Mouse (Mus musculus): ENCODE results near the gene 4933428G20Rik. TPM values are rescaled to one million over a fixed set of nuclear protein-coding genes. Genes with fewer than 3 reads are reported as not detected.

The 4933428G20Rik gene
- total RNA-seq, 2 experiments from 2014 or later, result 0.23 TPM; not detected in 1

GRCm38 (mm10) chr11:97510966-97511660, 11.0 kb upstream of the 4933428G20Rik start:
- DNase-seq (ENCODE audit: low spot score in 2 of 2), result peak; percentile 63 to 64
- intact Hi-C loops (cut with DNase I), result no loop called here

GRCm38 (mm10) chr11:97509715-97510485, 9.8 kb upstream of the 4933428G20Rik start:
- intact Hi-C loops (cut with DNase I), result no loop called here

GRCm38 (mm10) chr11:97509058-97509457, 8.9 kb upstream of the 4933428G20Rik start:
- intact Hi-C loops (cut with DNase I), result no loop called here
- DNase-seq (ENCODE audit: low spot score in 2 of 2), result no peak

More at GRCm38 (mm10) chr11:97509715-97510485, 9.8 kb upstream of the 4933428G20Rik start:
- DNase-seq (ENCODE audit: low spot score in 2 of 2), result no peak

- DNase-seq (ENCODE audit: low spot score in 2 of 2), result no peak
- intact Hi-C loops (cut with DNase I), result no loop called here
Measured at GRCm38 (mm10) chr11:97508198-97508597, 8.1 kb upstream of the 4933428G20Rik start.

- intact Hi-C loops (cut with DNase I), result no loop called here
Measured at GRCm38 (mm10) chr11:97506331-97506730, 6.2 kb upstream of the 4933428G20Rik start.

GRCm38 (mm10) chr11:97505784-97506183, 5.6 kb upstream of the 4933428G20Rik start:
- intact Hi-C loops (cut with DNase I), result no loop called here
- peak in 1 of 2 experiments; percentile 46 for DNase-seq (ENCODE audit: low spot score in 2 of 2)

More at GRCm38 (mm10) chr11:97506331-97506730, 6.2 kb upstream of the 4933428G20Rik start:
- DNase-seq (ENCODE audit: low spot score in 2 of 2), result no peak

- intact Hi-C loops (cut with DNase I), result no loop called here
- no peak for DNase-seq (ENCODE audit: low spot score in 2 of 2)
Measured at GRCm38 (mm10) chr11:97502846-97503245, 2.7 kb upstream of the 4933428G20Rik start.

GRCm38 (mm10) chr11:97502383-97502782, 2.2 kb upstream of the 4933428G20Rik start:
- peak; percentile 55 to 61 for DNase-seq (ENCODE audit: low spot score in 2 of 2)
- intact Hi-C loops (cut with DNase I), result no loop called here

GRCm38 (mm10) chr11:97500720-97501448, 744 bp upstream of the 4933428G20Rik start:
- intact Hi-C loops (cut with DNase I), result no loop called here
- DNase-seq (ENCODE audit: low spot score in 2 of 2), result no peak

GRCm38 (mm10) chr11:97497543-97497942, 2.6 kb downstream of the 4933428G20Rik start:
- DNase-seq (ENCODE audit: low spot score in 2 of 2), result no peak
- intact Hi-C loops (cut with DNase I), result no loop called here

- intact Hi-C loops (cut with DNase I), result no loop called here
- no peak for DNase-seq (ENCODE audit: low spot score in 2 of 2)
Measured at GRCm38 (mm10) chr11:97492836-97493235, 7.3 kb downstream of the 4933428G20Rik start.

- intact Hi-C loops (cut with DNase I), result no loop called here
- no peak for DNase-seq (ENCODE audit: low spot score in 2 of 2)
Measured at GRCm38 (mm10) chr11:97491640-97492039, 8.5 kb downstream of the 4933428G20Rik start.

- peak; percentile 75 to 79 for DNase-seq (ENCODE audit: low spot score in 2 of 2)
- intact Hi-C loops (cut with DNase I), result loop anchor here (5.0 kb wide), 1 partner anchor 138 kb away; the partner anchor contains the start of gene Epop
Measured at GRCm38 (mm10) chr11:97489589-97490324, 10.4 kb downstream of the 4933428G20Rik start.

GRCm38 (mm10) chr11:97487656-97488055, 12.5 kb downstream of the 4933428G20Rik start:
- intact Hi-C loops (cut with DNase I), result loop anchor here (5.0 kb wide), 1 partner anchor 140 kb away; the partner anchor contains the start of gene Epop
- no peak for DNase-seq (ENCODE audit: low spot score in 2 of 2)

GRCm38 (mm10) chr11:97485661-97486060, 14.5 kb downstream of the 4933428G20Rik start:
- DNase-seq (ENCODE audit: low spot score in 2 of 2), result no peak
- intact Hi-C loops (cut with DNase I), result loop anchor here (5.0 kb wide), 1 partner anchor 142 kb away; the partner anchor contains the start of gene Epop

- DNase-seq (ENCODE audit: low spot score in 2 of 2), result no peak
- intact Hi-C loops (cut with DNase I), result loop anchor here (5.0 kb wide), 1 partner anchor 142 kb away; no protein-coding TSS in a partner anchor
Measured at GRCm38 (mm10) chr11:97479824-97480223, 20.3 kb downstream of the 4933428G20Rik start.

- no peak for DNase-seq (ENCODE audit: low spot score in 2 of 2)
- intact Hi-C loops (cut with DNase I), result loop anchor here (5.0 kb wide), 1 partner anchor 143 kb away; no protein-coding TSS in a partner anchor
Measured at GRCm38 (mm10) chr11:97479085-97479484, 21.1 kb downstream of the 4933428G20Rik start.

GRCm38 (mm10) chr11:97478345-97478744, 21.8 kb downstream of the 4933428G20Rik start:
- DNase-seq (ENCODE audit: low spot score in 2 of 2), result no peak
- intact Hi-C loops (cut with DNase I), result loop anchor here (5.0 kb wide), 1 partner anchor 144 kb away; no protein-coding TSS in a partner anchor

- intact Hi-C loops (cut with DNase I), result loop anchor here (5.0 kb wide), 1 partner anchor 145 kb away; no protein-coding TSS in a partner anchor
- DNase-seq (ENCODE audit: low spot score in 2 of 2), result no peak
Measured at GRCm38 (mm10) chr11:97477431-97477830, 22.7 kb downstream of the 4933428G20Rik start.

All from left cerebral cortex, postnatal 14 days (tissue).